Mouse (Mus musculus) liver, embryonic 14.5 days (tissue): ENCODE measurements around the gene Dixdc1.

Experiments
- CTCF ChIP-seq: IDR thresholded peaks from 2 replicates; pipeline ENCODE4 v1.5.1; 2016; ENCODE audit warnings: antibody characterized with exemption, low read depth, control low read depth
- EP300 ChIP-seq: IDR thresholded peaks from 2 replicates; pipeline ENCODE4 v1.6.1; 2016; ENCODE audit warnings: antibody characterized with exemption, low read depth

GRCm38 (mm10) chr9:50646826-50647370 is 92.4 kb downstream of the Dixdc1 start:
- TF ChIP-seq CTCF, result no peak
- TF ChIP-seq EP300, result no peak
